Mouse (Mus musculus) frontal cortex, adult (tissue): ENCODE data around the gene Npnt.
A peak's percentile ranks its signal among the peaks of the same experiment; 100 is the strongest.

ENCODE experiments used
- ATAC-seq: cut with Nextera tagmentation; 2 replicates; pipeline ENCODE4 v1.9.2; 2017; ENCODE audit warnings: mild to moderate bottlenecking, moderate library complexity, mixed read lengths; ENCODE audit not compliant: low TSS enrichment

Npnt gene

DNA sequence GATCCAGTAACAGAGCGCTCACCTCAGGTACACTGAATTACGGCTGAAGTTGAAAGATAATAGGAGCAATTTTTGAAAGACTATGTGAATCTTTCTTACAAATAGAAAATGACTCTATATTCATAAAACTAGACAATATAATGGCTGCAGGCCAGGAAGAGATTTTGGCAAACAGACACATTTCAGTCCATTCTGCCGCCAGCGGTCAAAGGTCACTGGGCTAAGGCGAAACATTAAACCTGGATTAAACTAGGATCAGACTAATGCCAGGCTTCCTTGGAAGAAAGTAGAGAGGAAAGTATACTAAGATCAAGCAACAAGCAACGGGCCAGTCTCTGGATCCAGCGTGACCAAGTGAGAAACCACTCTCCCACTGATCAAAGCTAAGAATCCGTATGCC, 11.1 kb downstream of the Npnt start:
- no peak for ATAC-seq

DNA sequence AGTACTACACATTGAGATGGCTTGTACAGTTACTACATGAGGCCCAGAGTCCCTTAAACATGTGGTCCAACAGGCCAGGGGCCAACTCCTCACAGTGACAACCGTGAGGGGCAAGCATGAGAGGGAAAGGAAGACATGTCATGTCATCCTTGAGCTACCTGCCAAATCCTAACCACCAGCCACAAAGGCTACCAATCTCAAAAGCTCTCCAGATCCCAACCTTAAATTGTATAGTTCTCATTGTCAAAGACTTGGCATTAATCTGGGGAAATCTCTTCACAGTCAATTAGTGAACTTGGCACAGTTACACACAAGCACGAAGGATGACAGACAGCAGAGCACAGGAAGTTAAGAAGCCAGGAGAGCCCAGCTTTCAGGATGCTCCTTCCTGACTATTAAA, 15.4 kb downstream of the Npnt start:
- no peak for ATAC-seq

DNA sequence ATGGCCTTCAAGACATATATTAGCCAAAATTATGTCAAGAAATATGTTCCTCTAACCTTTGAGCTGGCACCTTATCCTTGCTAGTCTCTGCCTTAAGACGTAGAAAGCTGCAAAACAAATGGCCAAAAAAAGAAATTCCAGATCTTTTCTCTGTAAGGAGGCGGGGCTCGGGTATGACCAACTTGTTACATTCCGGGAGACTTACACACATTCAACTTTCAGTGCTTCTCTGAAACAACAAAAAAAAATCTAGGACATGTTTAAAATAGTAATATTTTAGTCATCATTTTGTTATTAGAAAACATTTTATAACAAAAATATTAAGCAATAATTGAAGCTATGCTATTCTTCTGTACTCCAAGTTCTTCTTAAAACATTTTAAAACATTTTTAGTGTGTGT, 18.6 kb downstream of the Npnt start:
- ATAC-seq, result no peak

DNA sequence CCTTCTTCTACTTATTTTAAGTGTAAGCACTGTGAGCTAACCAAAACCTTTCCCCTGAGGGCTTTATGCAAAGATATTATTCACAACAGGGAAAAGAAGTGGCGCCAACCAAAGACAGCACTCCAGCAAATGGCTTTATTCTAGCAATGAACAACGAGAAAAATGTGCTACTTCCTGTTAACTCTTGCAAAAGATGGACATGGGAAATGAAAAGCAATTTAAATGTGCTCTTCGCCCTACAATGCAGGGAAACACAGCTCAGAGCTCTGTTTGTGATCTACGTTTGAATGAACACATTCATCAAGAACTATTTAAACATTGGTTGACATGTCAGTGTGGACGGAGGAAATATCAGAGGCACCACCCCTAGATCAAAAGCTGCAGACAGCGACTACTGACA, 20.2 kb downstream of the Npnt start:
- ATAC-seq, result no peak

GRCm38 (mm10) chr3:132928186-132928585, 21.9 kb downstream of the Npnt start:
- ATAC-seq, result peak; percentile 88

GRCm38 (mm10) chr3:132919798-132920197, 30.3 kb downstream of the Npnt start:
- no peak for ATAC-seq

GRCm38 (mm10) chr3:132919240-132919639, 30.9 kb downstream of the Npnt start:
- ATAC-seq, result no peak

DNA sequence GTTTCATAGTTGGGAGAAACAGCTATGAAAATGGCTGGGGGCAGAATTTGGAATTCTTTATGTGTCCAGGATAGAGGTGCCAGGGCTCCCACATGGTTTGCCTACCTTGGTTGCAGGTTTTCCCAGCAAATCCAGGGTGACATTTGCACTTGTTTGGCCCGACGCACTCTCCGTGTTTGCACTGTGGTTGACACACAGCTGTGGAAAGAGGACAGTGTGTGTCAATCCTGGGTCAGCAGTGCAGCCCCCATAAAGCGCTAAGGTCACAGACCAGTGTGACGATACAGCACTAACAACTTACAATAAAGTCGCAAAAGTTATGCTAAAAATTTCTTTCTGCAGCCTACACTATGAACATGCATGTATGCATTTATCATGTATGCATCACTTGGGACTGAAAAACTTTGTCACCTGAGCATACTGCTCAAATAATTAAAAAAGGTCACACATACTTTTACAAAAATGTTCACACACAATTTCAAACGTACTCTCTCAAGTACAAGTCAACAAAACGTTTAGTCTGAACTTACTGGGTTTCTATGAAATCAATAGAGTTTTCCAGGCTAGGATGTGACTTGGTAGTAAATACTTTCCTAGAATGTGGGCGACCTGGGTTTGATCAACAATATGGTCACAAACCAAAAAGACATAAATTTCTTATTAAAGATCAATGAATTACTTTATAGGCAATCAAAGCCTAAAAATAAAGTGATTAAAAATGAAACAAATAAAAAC, 32.6 kb downstream of the Npnt start:
- ATAC-seq, result no peak

DNA sequence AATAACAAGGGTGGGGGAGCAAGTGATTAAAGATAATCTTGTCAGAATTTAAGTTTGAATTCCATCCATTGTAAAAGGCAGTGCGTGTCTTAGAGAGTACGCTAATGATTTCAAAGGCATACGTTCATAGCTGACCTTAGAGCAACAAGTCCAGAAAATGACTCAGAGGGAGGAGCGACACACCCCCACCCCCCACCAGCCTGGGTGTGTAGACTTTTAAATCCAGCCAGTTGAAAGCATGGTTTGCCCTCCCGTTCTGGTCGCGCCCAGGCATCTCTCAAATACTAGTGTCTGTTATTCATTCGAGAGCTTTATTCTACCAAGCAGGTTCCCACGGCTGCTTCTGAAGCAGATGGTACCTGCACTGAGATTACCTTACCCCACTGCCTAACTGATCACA, 34.4 kb downstream of the Npnt start:
- ATAC-seq, result no peak

DNA sequence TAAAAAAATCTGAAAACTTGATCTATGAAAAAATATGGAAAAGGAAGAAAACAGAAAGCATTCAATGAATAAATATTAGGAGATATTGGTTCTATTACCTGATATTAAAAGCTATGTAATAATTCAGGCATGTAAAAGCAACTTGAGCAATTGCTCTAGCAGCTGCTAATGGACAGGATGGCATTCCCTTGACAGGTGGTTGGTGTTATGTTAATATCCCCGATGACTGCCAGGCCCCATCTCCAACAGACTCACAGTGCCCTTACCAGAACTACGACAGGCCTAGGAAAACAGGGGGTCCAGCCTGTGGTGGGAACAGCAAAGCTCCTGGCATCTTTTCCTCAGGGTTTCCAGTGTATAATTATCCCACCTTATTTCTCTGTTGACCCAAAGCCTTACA, 37.7 kb downstream of the Npnt start:
- no peak for ATAC-seq

DNA sequence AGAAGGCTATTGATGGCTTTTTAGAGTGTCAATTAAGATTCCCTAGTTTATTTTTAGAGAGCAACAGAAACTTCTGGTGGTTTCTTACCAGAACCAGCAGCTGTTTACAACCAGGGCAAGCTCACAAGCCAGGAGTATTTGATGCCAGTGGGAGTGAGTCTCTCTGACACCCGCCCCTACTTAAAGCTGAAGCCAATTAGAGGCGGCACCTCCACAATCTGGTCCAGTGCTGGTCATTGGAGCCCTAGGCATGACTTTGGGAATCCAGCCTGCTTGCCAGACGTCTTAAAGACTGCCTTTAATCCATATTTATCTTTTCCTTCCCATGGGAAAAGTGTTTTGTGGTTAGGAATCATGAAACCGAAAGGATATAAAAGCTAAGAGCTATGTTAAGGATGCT, 38.4 kb downstream of the Npnt start:
- peak; percentile 55 for ATAC-seq

DNA sequence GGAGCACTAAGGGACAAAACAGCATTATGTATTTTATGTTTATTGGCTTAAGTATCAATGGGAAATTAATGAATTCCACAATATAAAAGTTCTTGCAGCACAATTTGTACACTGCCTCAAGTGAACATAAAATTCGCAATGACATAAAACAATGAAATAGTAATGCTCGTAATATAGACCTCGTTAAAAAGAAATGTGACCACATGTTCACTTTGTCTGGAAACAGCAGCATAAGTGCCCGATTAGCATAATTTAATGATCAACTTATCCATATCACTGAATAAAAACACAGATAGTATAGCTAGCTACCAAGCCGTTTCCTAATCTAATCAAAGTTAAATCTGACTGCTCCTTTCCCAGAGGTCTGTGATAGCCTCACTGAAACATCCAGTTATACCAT, 39.4 kb downstream of the Npnt start:
- ATAC-seq, result no peak

DNA sequence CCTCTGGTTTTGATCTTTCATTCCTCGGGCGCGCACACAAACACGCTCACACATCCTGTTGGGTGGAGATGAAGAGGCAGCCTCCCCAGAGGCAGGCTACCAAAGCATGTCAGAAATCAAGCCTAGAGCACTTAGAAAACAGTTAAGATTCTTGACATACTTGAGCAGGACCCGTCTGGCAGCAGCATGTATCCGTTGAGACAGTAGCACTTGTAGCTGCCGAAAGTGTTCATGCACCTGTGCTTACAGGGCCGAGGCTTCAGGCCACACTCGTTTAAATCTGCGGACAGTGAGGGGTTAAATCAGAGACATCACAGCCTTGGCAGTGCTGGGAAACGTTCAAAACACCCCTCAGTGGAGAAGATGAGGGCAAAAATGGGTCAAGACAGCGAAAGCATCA, 40.4 kb downstream of the Npnt start:
- ATAC-seq, result no peak

GRCm38 (mm10) chr3:132907506-132908203, 42.4 kb downstream of the Npnt start:
- no peak for ATAC-seq

DNA sequence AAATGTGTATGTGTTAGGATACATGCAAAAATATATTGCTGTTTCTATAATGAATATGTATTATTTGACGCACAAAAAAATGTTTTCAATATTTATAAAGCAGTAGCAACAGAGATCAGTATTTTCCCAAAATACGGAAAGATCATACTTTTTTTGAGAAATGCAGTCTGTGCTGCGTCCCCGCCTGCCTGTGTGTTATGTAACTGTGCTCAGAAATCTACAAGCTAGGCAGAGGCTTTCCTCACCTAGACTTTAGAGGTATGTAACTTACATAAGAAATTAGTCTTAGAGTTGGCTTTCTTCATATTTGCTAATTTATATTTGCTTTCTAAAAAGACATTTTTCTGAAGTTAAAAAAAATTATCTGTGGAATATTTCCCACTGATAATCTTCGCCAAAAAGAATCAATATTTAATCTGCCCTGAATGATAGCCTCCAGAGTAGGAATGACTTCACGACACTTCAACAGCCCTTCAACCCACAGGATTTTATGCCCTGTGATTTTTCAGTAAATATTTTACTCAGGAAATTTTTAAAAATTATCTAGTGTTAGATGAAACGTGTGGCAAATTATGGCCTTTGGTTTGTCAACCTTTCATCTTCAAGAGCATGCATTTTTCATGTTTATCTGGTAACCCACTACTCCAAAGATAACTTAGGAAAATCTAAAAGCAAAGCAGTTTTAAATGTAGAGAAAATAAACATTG, 44.7 kb downstream of the Npnt start:
- ATAC-seq, result peak; percentile 72

GRCm38 (mm10) chr3:132903386-132903785, 46.7 kb downstream of the Npnt start:
- ATAC-seq, result no peak

GRCm38 (mm10) chr3:132902921-132903320, 47.2 kb downstream of the Npnt start:
- ATAC-seq, result no peak

GRCm38 (mm10) chr3:132902206-132902605, 47.9 kb downstream of the Npnt start:
- peak; percentile 53; the same call in 1 of the 2 replicates for ATAC-seq

GRCm38 (mm10) chr3:132897891-132898290, 52.2 kb downstream of the Npnt start:
- ATAC-seq, result no peak

DNA sequence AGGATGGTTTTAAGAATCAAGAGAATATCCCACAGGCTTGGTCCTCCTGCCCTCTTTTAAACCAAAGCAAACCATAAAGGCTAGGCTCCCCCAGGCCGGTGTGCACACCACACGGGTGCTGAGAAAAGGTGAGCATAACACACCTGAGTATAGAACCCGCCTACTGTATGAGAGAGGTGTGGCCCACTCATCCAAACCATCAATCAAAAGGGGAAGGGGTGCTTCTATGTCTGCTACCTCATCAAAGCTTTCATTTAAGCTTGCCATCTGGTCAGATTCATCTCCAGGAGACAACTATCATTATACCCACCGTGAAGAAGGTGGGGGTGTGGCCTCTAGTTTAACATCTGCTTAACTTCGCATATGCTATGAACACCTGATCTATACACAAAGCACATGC, 52.7 kb downstream of the Npnt start:
- no peak for ATAC-seq

GRCm38 (mm10) chr3:132894086-132894485, 56.0 kb downstream of the Npnt start:
- no peak for ATAC-seq

GRCm38 (mm10) chr3:132893676-132894075, 56.4 kb downstream of the Npnt start:
- ATAC-seq, result no peak

GRCm38 (mm10) chr3:132893044-132893443, 57.0 kb downstream of the Npnt start:
- ATAC-seq, result no peak
